Mouse (Mus musculus) frontal cortex, postnatal 10 days (tissue): ENCODE results near the gene Magi1.
A peak's percentile ranks its signal among the peaks of the same experiment; 100 is the strongest.

Source experiments
- DNase-seq, 2 experiments: peaks; one replicate each; pipeline ENCODE4 v3.0.0; 2022; ENCODE audit warnings: low spot score in 2 of 2, mixed read lengths in 1 of 2

Gene Magi1

DNA sequence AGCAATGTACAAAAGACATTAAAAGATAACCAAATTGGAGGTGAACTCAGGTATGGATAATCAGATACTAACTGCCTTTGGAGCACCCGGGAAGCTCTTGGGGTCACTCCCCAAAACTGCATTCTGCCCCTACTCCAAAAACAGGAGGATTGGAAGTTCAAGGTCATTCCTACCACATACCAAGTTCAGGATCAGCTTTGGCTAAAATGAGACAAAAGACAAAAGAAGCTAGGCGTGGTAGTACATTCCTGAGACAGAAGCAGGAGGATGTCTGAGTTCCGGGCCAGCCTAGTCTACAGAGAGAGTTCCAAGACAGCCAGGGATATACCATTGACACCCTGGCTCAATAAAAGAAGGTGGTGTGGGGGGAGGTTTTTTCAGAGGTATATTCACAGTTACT lies 304.5 kb downstream of the Magi1 start:
- no peak for DNase-seq

DNA sequence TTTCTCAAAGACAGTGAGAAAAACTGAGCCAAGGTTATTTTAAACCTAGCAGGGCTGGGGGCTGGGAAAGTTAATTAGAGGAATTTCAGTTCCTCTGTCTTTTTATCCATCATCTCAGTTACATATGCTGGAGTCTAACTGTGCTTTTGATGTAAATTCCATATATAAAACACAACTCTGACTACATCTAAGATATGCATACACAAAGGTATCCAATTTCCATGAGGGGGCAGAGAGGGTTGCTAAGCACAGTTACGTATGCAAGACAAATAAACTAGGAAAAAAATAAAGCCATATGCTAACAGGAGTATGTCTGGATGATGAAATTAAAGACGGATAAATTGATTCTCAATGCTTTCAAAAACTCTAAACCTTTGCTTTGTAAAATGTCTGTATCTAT lies 315.0 kb downstream of the Magi1 start:
- DNase-seq, result no peak

DNA sequence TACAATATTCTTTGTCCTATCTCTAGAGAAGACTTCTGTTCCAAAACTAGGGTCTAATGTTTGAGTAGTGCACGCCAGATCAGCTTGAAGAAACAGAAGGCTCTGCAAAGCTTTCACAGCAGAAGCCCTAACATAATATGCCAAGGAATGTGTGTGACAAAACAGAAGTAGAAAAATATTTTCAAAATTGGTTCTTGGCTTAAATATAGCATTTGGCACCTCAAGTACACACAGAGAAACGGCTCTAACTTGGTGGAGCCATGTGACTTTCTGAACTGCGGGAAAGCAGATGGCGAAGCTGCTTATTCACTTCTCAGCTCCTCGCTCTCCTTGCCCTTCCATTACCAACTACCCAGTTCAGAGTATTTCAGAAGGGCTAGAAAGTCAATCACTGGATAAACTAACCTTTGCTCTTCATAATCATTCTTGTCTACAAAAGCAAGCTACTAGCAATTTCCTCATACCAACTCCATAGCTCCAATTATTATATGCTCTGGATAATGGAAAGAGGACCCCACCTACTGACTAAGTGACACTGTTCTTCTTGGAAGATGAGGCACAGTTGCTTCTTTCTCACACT lies 320.9 kb downstream of the Magi1 start:
- DNase-seq, result no peak

DNA sequence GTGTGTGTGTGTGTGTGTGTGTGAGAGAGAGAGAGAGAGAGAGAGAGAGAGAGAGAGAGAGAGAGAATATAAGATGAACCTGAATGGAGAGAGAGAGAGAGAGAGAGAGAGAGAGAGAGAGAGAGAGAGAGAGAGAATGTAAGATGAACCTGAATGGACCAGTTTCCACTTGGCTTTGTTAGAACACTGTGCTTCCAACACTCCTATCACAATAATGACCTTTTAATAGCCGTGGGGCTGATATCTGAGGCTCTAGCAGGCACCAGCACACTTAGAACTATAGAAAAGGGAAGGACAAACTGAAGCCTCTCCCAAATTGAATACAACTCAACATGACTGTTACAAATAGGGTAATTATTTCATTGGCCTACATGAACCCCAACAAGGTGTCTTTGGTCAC lies 321.9 kb downstream of the Magi1 start:
- no peak for DNase-seq

DNA sequence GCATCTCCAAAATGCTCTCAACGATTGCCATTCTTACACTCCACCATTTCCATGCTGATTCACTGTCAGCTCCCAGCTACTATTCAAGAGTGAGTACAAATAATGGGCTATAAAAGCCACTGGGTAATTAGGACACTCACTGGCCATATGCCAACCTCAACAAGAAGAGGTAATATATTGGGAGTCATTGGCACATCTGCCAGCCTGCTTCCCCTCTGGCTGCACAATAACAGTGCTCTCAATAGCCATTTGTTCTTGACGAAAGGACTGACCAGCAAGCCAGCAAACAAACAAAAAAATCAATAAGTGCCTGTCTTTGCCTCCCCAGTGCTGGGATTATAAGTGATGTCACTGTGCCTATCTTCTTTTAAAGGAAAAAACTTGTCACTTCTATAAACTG lies 326.5 kb downstream of the Magi1 start:
- DNase-seq, result no peak

DNA sequence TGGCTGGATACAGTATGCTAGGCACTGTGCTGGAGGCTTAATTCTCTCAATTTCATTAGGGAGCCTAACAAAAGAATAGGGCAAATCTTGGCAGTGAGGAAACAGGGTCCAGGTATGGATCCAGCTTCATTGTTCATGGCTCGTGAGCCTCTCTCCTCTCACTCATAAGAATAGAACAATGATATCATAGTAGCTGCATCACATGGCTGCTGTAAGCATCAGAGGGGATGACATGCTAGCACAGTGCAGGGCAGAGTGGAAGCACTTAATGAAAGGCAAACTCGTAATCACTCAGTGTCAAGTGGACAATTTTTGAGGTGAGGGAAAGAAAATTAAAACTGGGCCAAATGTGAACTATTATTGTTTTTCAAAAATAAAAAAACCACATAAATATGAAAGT lies 337.1 kb downstream of the Magi1 start:
- DNase-seq, result no peak

DNA sequence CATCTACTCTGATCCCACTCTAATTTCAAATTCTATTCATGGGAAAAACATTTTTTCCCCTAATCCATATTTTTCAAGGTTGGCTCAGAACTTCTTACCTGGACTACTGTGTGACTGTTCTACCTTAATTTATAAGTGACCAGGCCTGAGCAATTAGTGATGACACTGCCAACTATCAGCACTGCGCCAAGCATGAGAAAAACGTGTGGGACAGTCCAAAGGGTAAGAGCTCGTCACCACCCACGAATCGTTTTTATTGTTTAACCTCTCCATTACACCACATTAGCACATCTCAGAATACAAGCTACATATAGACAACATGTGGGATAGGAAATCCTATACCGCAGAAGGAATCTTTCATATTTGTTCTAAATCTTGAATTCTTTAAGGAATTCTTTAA lies 347.4 kb downstream of the Magi1 start:
- no peak for DNase-seq

DNA sequence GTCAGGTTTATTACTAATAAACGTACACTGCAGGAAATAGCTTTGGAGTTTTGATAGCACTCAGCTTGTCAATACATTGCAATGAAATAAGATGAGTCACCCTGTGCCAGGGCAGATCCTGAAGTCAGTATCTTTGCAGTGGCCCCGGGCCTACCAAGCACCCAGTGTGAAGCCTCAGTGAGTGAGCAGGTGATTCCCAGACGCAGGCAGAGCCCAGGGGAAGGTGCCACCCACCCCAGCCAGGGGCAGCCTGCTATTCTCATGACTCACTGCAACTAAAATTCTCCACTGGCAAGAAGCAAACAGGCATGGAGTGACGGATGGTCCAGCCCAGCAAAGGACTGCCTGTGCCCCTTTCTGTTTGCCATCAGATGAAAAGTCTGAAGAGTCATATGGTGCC lies 347.9 kb downstream of the Magi1 start:
- no peak for DNase-seq

DNA sequence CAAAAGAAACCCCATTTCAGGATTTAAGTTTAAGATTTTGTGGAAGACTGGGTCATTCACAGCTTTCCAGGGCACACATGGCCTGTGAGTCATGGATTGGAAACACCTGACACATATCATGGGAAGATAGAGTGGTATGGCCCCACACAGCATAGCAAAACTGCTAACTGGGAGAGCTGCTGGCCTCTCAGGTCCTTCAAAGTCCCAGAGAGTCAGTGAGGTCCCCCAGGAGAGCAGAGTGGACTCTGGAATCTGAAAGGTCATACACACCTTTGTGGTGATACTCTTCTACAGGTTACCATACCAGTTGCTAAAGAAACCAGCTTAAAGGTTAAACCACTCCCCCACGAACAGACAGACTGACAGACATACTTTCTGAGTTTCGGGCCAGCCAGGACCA lies 349.0 kb downstream of the Magi1 start:
- no peak for DNase-seq

DNA sequence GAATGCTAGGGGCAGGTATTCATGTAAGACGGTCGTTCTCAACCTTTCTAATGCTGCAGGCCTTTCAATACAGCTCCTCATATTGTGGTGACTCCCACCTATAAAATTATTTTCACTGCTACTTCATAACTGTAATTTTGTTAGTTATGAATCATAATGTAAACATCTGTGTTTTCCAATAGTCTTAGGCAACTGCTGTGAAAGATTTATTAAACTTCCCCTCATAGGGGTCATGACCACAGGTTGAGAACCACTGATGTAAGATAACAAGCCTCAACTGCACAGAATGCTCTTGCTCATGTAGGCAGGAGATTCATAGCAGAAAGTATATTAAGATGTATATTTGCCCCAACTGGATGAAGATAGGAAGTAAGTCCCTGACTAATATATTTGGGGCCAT lies 359.1 kb downstream of the Magi1 start:
- no peak for DNase-seq

DNA sequence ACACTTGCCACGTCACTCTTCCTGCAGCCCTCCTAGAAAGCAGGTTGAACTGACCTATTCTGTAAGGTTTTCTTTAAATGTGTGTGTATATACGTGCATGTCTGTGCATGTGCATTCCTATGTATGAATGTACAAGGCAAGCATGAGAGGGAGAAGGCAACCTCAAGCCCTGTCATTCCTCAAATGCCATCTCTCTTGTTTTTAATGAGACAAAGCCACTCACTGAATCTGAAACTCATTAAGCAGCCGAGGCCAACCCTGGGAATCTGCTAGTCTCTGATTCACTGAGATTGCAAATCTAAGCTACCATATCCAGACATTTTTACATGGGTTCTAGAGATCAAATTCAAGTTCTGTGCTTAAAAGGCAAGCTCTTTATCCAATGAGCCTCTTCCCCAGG lies 359.7 kb downstream of the Magi1 start:
- DNase-seq, result no peak

DNA sequence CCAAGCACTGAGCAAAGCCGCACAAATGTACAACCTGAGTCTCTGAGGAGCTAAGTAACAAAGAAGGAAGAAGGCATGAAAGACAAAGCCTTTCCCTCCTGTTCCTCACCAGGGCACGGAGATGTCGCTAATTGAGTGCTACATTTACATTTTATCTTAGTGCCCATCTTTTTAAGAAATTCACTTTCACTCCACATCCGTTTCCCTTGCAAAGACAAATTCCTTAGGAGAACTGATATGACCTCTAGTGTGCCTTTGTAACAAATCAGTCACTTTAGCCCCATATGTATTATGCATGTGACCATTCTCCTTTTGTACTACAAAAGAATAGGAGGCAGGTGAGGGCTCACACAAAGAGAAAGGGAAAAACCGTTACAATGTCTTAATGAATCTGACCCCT lies 360.4 kb downstream of the Magi1 start:
- no peak for DNase-seq

DNA sequence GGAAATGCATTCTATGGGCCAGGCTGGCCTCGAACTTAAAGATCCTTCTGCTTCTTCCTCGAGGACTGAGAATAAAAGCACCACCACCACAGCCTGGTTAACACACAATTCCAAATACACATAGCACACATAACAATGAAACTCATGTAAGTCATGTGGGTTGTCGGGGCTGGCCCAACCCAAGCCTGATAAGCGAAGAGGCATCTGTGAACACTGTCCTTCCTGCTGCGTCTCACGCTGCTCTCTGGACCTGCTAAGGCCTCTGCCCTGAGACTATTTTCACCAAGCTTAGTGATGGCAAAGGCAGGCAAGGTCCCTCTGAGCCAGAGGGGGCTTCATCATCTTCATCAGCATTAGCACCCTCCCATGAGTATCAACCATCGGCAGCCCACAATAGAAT lies 360.8 kb downstream of the Magi1 start:
- no peak for DNase-seq

DNA sequence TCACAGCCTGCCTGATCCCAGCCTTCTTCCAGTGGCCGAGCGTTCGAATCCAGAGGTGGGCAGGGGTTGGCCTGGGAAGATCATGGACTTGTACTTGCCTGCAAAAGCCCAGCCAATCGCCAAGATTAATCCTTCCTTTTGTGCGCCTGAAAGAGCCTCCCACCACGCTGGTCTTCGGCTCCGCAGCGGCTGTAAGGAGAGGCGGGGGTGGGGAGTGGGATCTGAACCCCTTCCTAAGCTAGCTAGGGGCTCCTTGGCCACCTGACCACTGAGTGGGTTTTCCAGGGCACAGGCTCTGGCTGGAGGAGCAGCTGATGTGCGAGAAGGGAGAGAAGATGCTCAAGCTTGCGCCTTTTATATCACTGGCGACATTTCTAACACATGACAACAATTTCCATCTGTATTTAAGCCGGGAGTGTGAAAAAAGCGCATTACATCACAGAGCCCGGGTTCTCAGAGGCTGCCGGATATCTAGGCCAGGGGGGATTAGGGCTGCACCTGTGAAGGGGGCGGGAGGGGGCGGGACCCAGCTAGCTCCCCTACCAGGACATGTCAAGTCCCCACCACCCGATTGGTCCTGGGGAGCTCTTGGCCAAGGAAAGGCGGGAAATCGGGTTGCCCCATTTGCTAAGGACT lies 370.4 kb downstream of the Magi1 start:
- peak; percentile 23 to 49 for DNase-seq

DNA sequence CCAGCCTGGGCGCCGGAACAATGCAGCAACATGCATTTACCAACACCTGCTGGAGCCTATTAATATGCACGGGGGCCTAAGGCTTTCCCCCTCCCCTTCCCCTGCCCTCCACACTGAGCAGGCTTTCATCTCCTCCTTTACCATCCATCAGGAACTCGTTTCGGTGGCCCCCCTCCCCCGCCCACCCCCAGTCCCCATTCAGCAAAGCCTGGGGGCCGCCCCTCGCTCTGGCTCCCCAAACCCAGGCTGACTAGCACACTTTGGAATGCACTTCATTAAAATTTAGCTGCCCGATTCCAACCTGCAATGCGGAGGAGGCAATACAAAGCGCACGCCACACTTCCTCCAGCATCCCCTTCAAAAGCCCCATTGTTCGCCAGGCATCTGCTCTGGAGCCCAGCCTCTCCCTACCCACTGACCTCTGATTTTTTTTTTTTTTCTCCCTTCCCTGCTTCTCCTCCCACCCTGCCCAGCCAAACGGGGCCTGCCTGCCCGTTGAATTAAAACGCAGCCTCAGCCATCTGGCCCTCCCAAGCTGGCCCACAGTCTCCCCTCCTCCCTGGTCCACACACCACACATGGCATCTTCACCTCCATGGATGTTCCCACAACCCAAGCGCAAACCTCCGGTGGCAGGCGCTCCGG lies 371.0 kb downstream of the Magi1 start:
- DNase-seq, result peak; percentile 49 to 51

DNA sequence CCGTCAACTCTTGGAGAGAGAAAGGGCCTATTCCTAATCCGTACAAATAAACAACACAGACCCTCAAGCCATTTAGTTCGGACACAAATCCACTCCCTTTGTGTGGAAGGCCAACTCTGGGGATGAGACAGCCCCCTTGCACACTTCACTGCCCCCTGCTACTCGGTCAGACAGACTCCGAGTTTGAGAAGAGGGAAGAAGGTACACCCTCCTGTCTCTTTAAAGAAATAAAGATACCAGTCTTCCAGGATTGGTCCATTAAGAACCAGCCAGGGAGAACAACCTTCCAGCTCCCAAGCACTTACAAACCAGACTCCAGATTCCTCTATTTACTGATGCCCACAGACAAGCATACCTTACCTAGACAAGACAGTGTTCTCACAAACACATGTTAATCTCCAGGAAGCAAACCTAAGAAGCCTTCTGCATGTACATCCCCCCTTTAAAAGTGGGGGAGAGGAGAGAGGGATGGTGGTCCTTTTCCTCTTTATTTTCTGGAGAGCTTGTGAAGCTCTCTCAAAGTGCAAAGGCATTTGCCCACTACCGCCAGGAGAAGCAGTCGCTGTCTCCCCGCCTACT lies 371.6 kb downstream of the Magi1 start:
- DNase-seq, result peak in 1 of 2 experiments; percentile 10

DNA sequence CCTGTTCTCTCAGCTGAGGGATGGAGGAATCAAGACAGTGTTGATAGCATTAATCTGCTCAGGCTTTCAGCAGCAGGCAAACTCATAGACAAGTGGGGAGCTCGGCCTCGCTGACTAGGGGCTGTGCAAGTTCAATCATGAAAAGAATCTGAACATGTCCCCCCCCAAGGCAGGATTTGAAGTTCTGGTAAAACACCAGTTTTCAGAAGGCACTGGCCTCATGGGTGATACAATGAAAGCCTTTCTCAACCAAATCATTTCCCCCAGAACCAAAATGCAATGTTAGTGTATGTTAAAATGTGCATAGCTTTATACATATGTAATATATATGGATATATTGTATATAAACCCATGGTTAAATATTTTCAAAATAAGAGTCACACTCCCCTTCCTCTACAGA lies 372.3 kb downstream of the Magi1 start:
- no peak for DNase-seq

DNA sequence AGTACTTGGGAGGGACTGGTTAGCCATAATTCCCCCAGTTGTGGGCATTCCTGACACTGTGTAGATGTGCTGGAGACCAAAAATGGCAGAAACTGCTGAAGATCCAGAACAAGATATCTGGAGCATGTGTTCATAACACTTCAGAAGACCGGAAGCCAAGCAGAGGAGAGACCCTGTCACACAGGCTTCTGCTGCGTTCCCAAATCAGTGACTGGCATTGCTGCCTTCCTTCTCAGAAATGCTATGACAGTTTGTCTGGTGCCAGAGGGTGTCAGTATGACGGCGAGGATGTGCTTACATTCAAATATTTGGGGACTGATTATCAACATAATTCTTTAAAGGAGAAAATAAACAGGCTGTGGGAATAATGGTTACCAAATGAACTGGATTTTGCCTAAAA lies 373.7 kb downstream of the Magi1 start:
- no peak for DNase-seq

DNA sequence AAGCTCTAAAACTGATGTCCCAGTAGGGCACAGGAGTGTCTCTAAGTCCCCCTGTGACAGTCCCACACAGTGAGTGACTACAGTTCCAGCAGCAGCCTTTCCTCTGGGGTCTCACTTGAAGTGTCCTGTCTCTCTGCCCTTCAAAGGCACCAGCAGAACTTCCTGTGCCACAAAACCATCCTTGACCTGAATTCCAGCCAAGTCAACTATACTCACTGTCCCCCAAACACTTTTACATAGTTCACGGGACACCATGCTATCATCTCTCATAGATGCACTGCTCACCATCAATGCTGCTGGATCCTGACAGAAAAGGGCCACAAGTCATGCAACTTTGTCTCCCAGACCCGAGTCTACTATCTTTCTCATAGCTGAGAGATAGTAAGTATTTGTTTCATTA lies 378.7 kb downstream of the Magi1 start:
- DNase-seq, result no peak

DNA sequence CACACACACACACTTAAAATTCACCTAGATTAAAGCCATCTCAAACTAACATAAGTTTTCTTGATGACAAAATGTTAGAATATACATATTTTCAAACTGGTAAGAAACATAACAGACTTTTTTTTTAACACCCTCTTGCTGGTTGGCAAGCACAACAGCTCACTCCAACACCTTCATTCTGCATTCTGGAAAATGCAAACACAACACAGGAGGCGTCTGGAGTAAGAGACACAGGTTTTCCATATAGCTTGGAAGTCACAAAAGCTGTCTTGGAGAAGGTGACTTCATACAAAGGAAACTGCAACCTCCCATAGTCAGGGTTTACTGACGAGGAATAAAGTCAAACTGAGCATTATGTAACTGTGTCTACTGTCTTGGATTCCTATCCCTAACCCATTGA lies 381.5 kb downstream of the Magi1 start:
- DNase-seq, result no peak

DNA sequence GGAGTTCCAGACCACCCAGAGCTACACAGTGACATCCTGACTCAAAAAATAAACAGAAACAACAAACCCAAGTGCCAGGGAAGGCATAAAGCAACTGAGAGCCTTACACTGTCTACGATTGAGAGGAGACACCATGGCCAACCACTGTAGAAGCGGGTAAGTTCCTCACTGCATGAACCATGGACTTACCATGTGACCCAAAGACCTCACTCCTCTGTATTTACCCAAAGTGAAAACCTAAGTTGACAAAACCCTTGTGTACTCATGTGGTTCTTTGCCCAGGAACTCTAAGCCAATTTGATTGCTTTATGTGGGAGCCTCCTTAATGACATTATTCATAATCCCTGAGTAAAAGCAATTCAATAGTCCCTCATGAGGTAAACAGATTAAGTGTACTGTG lies 382.3 kb downstream of the Magi1 start:
- no peak for DNase-seq

DNA sequence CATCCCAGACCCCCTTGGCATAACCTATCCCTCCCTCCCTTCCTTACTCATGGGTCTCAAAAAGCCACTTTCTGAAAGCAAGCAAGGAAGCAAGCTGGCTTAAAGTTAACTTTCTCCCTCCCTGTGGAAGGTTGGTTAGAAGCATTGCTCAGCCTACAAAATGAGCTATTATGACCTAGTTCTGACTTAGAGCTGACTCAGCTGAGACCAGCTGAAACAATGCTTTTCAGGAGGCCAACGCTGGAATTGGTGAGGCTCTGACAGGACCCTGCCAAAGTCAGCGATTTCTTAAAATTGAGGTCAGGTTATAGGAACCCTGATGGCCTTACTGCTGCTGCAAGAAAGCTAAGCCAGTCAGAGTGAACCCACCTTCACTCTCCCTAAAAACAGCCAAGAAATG lies 386.2 kb downstream of the Magi1 start:
- DNase-seq, result no peak

DNA sequence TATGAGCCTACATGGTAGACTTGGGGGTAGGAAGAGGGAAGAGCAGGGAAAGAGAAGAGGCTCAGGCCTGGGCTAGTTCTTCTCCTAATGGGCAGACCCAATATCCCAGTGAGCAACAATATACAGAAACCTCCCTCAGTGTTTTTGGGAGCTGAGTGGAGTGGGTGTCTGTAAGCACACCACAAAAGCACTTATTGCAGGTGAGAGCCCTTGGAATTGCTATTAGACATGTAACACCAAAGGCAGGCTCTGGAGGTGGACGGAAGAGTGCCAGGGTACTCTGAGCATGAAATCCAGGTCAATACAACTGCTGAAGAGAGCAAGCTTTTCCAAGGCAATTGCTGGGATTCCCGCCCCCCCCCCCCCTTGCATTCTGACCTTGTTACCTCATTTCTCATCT lies 388.0 kb downstream of the Magi1 start:
- DNase-seq, result no peak
